Mouse (Mus musculus) heart, embryonic 15.5 days (tissue): ENCODE measurements at regions not wholly inside any gene's neighbourhood (a gene's known extent, or its start where the extent isn't known, plus 50 kb on each side); places are given as distances from the start of the nearest gene placed in this dataset.

ENCODE experiments used
- ATAC-seq: fragments of 200-750 bp; cut with Nextera tagmentation; replicated peaks from 2 replicates; pipeline ENCODE4 v1.8.0; 2017; ENCODE audit warnings: low read depth, moderate TSS enrichment; ENCODE audit not compliant: insufficient number of reproducible peaks, insufficient read depth, low FRiP score
- H3K27ac ChIP-seq: fragments of 300-500 bp; sonication (generic); 2 replicates; pipeline ENCODE4 v1.5.1; 2015; ENCODE audit warnings: mild to moderate bottlenecking, inconsistent platforms
- H3K27me3 ChIP-seq: fragments of 300-500 bp; sonication (generic); 2 replicates; pipeline ENCODE4 v1.6.1; 2015; ENCODE audit warnings: inconsistent platforms
- H3K36me3 ChIP-seq: fragments of 300-500 bp; sonication (generic); 2 replicates; pipeline ENCODE4 v1.6.1; 2015; ENCODE audit warnings: mild to moderate bottlenecking, inconsistent platforms
- H3K4me1 ChIP-seq: fragments of 300-500 bp; sonication (generic); replicated peaks from 2 replicates; pipeline ENCODE4 v1.6.1; 2015; ENCODE audit warnings: inconsistent platforms
- H3K4me2 ChIP-seq: fragments of 300-500 bp; sonication (generic); 2 replicates; pipeline ENCODE4 v1.6.1; 2015; ENCODE audit warnings: inconsistent platforms, mild to moderate bottlenecking, moderate library complexity
- H3K4me3 ChIP-seq: fragments of 300-500 bp; sonication (generic); 2 replicates; pipeline ENCODE4 v1.5.1; 2015; ENCODE audit warnings: mild to moderate bottlenecking, inconsistent platforms
- H3K9ac ChIP-seq: fragments of 300-500 bp; sonication (generic); 2 replicates; pipeline ENCODE4 v1.6.1; 2015; ENCODE audit warnings: mild to moderate bottlenecking, inconsistent platforms
- H3K9me3 ChIP-seq: fragments of 300-500 bp; sonication (generic); replicated peaks from 2 replicates; pipeline ENCODE4 v1.6.1; 2016; ENCODE audit warnings: inconsistent platforms
- WGBS: fragments of 180-500 bp; shearing (Covaris S2); methylation state at CpG from one replicate; pipeline ENCODE4 v1.1.7; 2015; ENCODE audit warnings: mixed read lengths; 5-methylcytosine and 5-hydroxymethylcytosine counted together

DNA sequence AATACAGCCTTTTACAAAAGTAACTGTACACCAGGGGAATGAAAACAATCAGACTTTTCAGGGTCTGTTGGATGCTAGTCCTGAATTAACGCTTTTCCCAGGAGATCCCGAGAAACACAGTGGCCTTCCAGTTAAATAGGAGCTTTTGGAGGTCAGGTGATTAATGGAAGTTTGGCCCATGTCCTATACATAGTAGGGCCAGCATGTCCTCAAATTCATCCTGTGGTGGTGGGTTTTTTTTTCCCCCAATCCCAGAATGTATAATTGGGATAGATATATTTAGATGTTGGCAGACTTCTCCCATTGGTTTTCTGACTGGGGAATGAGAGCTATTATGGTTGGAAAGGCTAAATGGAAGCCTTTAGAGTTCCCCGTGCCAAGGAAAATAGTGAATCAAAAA is 77.6 kb downstream of the Cd200 start:
- no peaks in the 10 kb centered on the region for H3K36me3 ChIP-seq
- H3K27me3 ChIP-seq = no peaks in the 10 kb centered on the region
- H3K9me3 ChIP-seq = no peaks in the 10 kb centered on the region
- peak overlapping the region; percentile 33 for H3K27ac ChIP-seq
- no peak overlapping the region for H3K9ac ChIP-seq
- peaks cover 5% of the 10 kb centered on the region; the same call in 1 of the 2 replicates for H3K4me1 ChIP-seq
- no peak for ATAC-seq
- no peak overlapping the region for H3K4me2 ChIP-seq
- H3K4me3 ChIP-seq = no peak overlapping the region
- WGBS = 77% methylated on average over 3 of the region's 3 CpGs

DNA sequence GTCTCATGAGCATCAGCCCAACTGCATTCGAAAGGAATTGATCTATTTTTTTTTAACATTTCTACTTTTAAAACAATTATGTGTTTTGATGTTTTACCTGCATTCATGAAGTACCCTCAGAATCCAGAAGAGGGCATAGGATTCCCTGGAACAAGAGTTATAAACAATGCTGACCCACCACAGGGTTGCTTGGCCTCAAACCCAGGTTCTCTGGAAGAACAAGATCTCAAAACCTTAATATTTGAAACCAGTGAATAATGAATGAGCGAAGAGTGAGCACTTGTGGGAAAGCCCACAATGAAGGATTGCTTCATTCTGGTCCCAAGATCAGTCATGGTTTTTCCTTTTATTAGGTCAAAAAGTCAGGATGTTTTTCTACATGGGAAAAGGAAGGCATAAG is 78.6 kb downstream of the Cd200 start:
- no peaks in the 10 kb centered on the region for H3K36me3 ChIP-seq
- peaks cover 5% of the 10 kb centered on the region; the same call in 1 of the 2 replicates for H3K4me1 ChIP-seq
- H3K9ac ChIP-seq = no peak overlapping the region
- no peak overlapping the region for H3K27ac ChIP-seq
- H3K4me3 ChIP-seq = no peak overlapping the region
- H3K4me2 ChIP-seq = no peak overlapping the region
- H3K27me3 ChIP-seq = no peaks in the 10 kb centered on the region
- 71% methylated on average over 2 of the region's 2 CpGs for WGBS
- no peak for ATAC-seq
- H3K9me3 ChIP-seq = no peaks in the 10 kb centered on the region

DNA sequence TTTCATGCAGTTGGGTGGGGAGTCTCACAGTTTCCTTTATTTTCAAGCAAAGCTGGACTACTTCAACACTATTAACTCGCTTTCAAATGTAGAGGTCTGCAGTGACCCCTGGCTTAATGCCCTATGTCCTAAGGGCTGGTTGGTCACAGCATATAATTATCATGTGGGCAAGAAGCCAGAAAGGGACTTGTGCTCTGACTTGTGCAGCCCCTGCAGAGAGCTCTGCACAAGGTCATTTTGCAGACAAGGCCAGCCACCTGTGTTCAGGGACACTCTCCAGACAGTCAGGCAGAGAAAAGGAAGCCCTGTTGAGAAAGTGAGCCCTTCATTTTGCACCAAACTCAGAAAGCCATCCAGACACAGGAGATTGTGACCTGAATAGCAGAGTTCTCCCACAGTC is 79.1 kb downstream of the Cd200 start:
- Histone ChIP-seq H3K27me3 (no peaks in the 10 kb centered on the region), H3K36me3 (no peaks in the 10 kb centered on the region), H3K9ac (no peak overlapping the region), H3K4me2 (no peak overlapping the region), H3K27ac (0 out of 2 replicates have a peak overlapping the region, but pooled peaks have one; percentile 11), H3K9me3 (no peaks in the 10 kb centered on the region), H3K4me1 (peaks cover 5% of the 10 kb centered on the region; the same call in 1 of the 2 replicates), H3K4me3 (no peak overlapping the region)
- WGBS = 23% methylated on average over 1 of the region's 1 CpGs
- peak; percentile 58; the same call in 1 of the 2 replicates for ATAC-seq

DNA sequence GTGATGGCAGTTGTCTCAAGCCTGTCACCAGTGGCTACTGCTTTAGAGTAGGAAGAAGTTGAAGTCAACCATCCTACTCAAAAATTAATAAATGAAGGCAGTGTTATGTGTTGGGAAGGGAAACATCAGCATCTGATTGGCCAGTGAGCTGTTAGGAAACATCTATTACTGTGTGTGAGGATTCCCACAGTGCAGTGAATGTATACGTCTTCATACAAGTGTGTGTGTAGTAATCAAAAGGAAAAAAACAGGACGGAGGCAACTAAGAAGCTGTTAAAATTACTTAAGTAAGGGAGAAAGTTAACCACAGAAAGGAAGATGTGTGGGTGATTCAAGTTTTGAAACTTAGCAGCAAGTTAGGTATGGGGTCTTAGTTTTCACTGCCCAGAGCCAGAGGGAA is 81.8 kb downstream of the Cd200 start:
- H3K27me3 ChIP-seq = no peaks in the 10 kb centered on the region
- ATAC-seq = no peak
- H3K4me2 ChIP-seq = no peak overlapping the region
- H3K9ac ChIP-seq = no peak overlapping the region
- no peaks in the 10 kb centered on the region for H3K9me3 ChIP-seq
- H3K27ac ChIP-seq = no peak overlapping the region
- no peaks in the 10 kb centered on the region for H3K36me3 ChIP-seq
- WGBS = 87% methylated on average over 2 of the region's 2 CpGs
- no peak overlapping the region for H3K4me3 ChIP-seq
- H3K4me1 ChIP-seq = peaks cover 5% of the 10 kb centered on the region; the same call in 1 of the 2 replicates

DNA sequence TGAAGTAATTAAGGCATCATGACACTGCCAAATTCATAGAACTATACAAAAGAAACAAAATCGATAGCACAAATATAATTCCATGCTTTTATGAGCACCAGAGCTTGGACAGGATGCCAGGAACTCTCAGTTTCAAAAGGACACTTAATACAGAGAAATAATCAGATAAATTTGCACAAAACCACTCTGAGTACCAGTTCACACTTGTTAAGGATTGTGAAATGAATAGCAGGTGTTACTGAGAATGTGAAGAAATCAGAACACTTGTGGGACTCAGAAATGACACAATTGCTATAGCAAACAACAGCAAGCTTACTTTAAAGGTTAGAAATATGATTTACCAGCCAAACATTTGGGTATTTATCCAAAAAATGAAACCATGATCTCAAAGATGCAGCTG is 87.4 kb downstream of the Btla start:
- no peaks in the 10 kb centered on the region for H3K9me3 ChIP-seq
- no peak overlapping the region for H3K4me3 ChIP-seq
- H3K27me3 ChIP-seq = no peaks in the 10 kb centered on the region
- no peak overlapping the region for H3K27ac ChIP-seq
- no peaks in the 10 kb centered on the region for H3K4me1 ChIP-seq
- no peak overlapping the region for H3K9ac ChIP-seq
- WGBS = 65% methylated on average over 1 of the region's 1 CpGs
- ATAC-seq = no peak
- H3K36me3 ChIP-seq = no peaks in the 10 kb centered on the region
- H3K4me2 ChIP-seq = no peak overlapping the region
